Mouse (Mus musculus): ENCODE results near the gene Zcchc24.

Gene Zcchc24

GRCm38 (mm10) chr14:25666668-25667376, 102.0 kb downstream of the Zcchc24 start:
- DNase-seq (ENCODE audit: low read depth) = no peak

GRCm38 (mm10) chr14:25665314-25665970, 103.4 kb downstream of the Zcchc24 start:
- no peak for DNase-seq (ENCODE audit: low read depth)

- DNase-seq (ENCODE audit: low read depth) = no peak
Observed at GRCm38 (mm10) chr14:25664310-25664695, 104.5 kb downstream of the Zcchc24 start.

GRCm38 (mm10) chr14:25663649-25664309, 105.1 kb downstream of the Zcchc24 start:
- no peak for DNase-seq (ENCODE audit: low read depth)
